Comparison of ENCODE assay signal across 9 mouse cellular contexts in genomic region chr15:100423916-100424315, GRCm38 (mm10). TPM values are rescaled to one million over a fixed set of nuclear protein-coding genes. Genes with fewer than 3 reads are reported as not detected.
A peak's percentile ranks its signal among the peaks of the same experiment; 100 is the strongest.
DNase-seq lines count a peak whose midpoint lies in the region; ATAC-seq and TF ChIP-seq lines count a peak whose summit lies in the region.
"Had no signal": no experiment of that assay in that cellular context is flagged by ENCODE, and none has a peak within 500 bp of the region (broad histone marks: within the 10 kb centered on the region; RNA-seq: fewer than 3 reads in every experiment).

No protein-coding gene starts in this region.

- H3K4me3 ChIP-seq in left cerebral cortex, adult 2 months, result peak overlapping the region; percentile 92; the same call in 1 of the 2 replicates
- H3K4me3 ChIP-seq in embryonic facial prominence, embryonic 15.5 days (replicated peaks), result peak overlapping the region; percentile 89
- H3K4me3 ChIP-seq in stomach, embryonic 14.5 days (ENCODE audit: low read depth, low read length), result peak overlapping the region; percentile 63
- H3K4me3 ChIP-seq in cerebellum, adult 2 months (replicated peaks; ENCODE audit: insufficient read depth, low read depth, low read length), result no peak overlapping the region

- no peak for DNase-seq in left cerebral cortex, adult 2 months (ENCODE audit: extremely low spot score in 1 of 2, low spot score in 2 of 2)
- DNase-seq in left cerebral cortex, postnatal 14 days (ENCODE audit: low spot score in 2 of 2), result no peak
- DNase-seq in kidney, adult 9 months, result peak; percentile 73
- DNase-seq in lung, postnatal 10 days, result peak; percentile 59
- no peak for DNase-seq in cerebellum, adult 2 months
- DNase-seq in adrenal gland, adult 8-10 months, result no peak

- H3K27ac ChIP-seq in left cerebral cortex, adult 2 months, result no peak overlapping the region
- H3K27ac ChIP-seq in embryonic facial prominence, embryonic 15.5 days (replicated peaks), result no peak overlapping the region
- no peak overlapping the region for H3K27ac ChIP-seq in stomach, embryonic 14.5 days (ENCODE audit: low read length)
- no peak overlapping the region for H3K27ac ChIP-seq in cerebellum, adult 2 months (ENCODE audit: insufficient read depth, low read length)

- H3K9ac ChIP-seq in embryonic facial prominence, embryonic 15.5 days, result peak overlapping the region; percentile 0; the same call in 1 of the 2 replicates
- H3K9ac ChIP-seq in stomach, embryonic 14.5 days (replicated peaks; ENCODE audit: low read depth, low read length), result 0 out of 2 replicates have a peak overlapping the region, but pooled peaks have one; percentile 30

- TF ChIP-seq POLR2A in cerebellum, adult 2 months (IDR thresholded peaks at IDR 0.05; ENCODE audit: borderline replicate concordance, insufficient read depth, low read length), result no peak

- 3% methylated on average over 14 of the region's 14 CpGs for WGBS in embryonic facial prominence, embryonic 15.5 days
- 3% methylated on average over 14 of the region's 14 CpGs for WGBS in stomach, embryonic 14.5 days
- WGBS in cerebellum, adult 2 months, result 6% methylated on average over 14 of the region's 14 CpGs

- peaks cover 35% of the 10 kb centered on the region for H3K4me1 ChIP-seq in embryonic facial prominence, embryonic 15.5 days
- peaks cover 15% of the 10 kb centered on the region; the same call in 1 of the 2 replicates for H3K4me1 ChIP-seq in stomach, embryonic 14.5 days (ENCODE audit: control insufficient read depth, insufficient read depth, low read length)
- H3K4me1 ChIP-seq in cerebellum, adult 2 months (ENCODE audit: control insufficient read depth, insufficient read depth, low read length), result peaks cover 9% of the 10 kb centered on the region

- H3K36me3 ChIP-seq in embryonic facial prominence, embryonic 15.5 days, result no peaks in the 10 kb centered on the region
- no peaks in the 10 kb centered on the region for H3K36me3 ChIP-seq in stomach, embryonic 14.5 days (ENCODE audit: control insufficient read depth, insufficient read depth, low read length)

- intact Hi-C loops in left cerebral cortex, adult 2 months (cut with DNase I), result loop anchor here (2.0 kb wide), 1 partner anchor 19 kb away; no protein-coding TSS in a partner anchor
- intact Hi-C loops in left cerebral cortex, postnatal 14 days (cut with DNase I), result no loop called here

- ATAC-seq in embryonic facial prominence, embryonic 15.5 days (ENCODE audit: insufficient number of reproducible peaks, low FRiP score, low TSS enrichment, low read depth), result no peak
- no peak for ATAC-seq in stomach, embryonic 14.5 days (ENCODE audit: insufficient number of reproducible peaks, insufficient read depth, low FRiP score, low read depth)

- no peaks in the 10 kb centered on the region for H3K9me3 ChIP-seq in embryonic facial prominence, embryonic 15.5 days (replicated peaks)
- no peaks in the 10 kb centered on the region for H3K9me3 ChIP-seq in stomach, embryonic 14.5 days (ENCODE audit: control insufficient read depth, low read depth, low read length)

- H3K27me3 ChIP-seq in embryonic facial prominence, embryonic 15.5 days, result peaks cover 7% of the 10 kb centered on the region; the same call in 1 of the 2 replicates
- peaks cover 7% of the 10 kb centered on the region; the same call in 1 of the 2 replicates for H3K27me3 ChIP-seq in stomach, embryonic 14.5 days (ENCODE audit: control insufficient read depth, insufficient read depth, low read length)
- H3K27me3 ChIP-seq in cerebellum, adult 2 months (ENCODE audit: control insufficient read depth, insufficient read depth, low read length), result no peaks in the 10 kb centered on the region

- no peak for TF ChIP-seq CTCF in left cerebral cortex, adult 2 months (IDR thresholded peaks at IDR 0.05)
- TF ChIP-seq CTCF in cerebellum, adult 2 months (IDR thresholded peaks at IDR 0.05; ENCODE audit: borderline replicate concordance, insufficient read depth, low read depth, low read length), result no peak

- H3K4me2 ChIP-seq in embryonic facial prominence, embryonic 15.5 days (replicated peaks), result peak overlapping the region; percentile 95
- peak overlapping the region; percentile 96 for H3K4me2 ChIP-seq in stomach, embryonic 14.5 days (replicated peaks; ENCODE audit: low read depth, low read length)

RNA-seq across cellular contexts. Expression of gene Slc11a2, which starts 1.0 kb away (rescaled TPM):
- 10 to 100 TPM; 60.0 to 70.8 TPM for total RNA-seq in left cerebral cortex, adult 2 months (2021)
- 10 to 100 TPM; 55.7 to 56.8 TPM for total RNA-seq in left cerebral cortex, postnatal 14 days (2021)
- 23.6 and 25.9 TPM in 2 replicates for polyA plus RNA-seq in embryonic facial prominence, embryonic 15.5 days (2015; fragmentation: Nextera tagmentation; extraction: Ambion mirVana)
- polyA plus RNA-seq in stomach, embryonic 14.5 days (2014; fragmentation: Nextera tagmentation; extraction: Ambion mirVana), result 13.5 and 18.2 TPM in 2 replicates
- 45.4 and 50.6 TPM in 2 replicates for polyA plus RNA-seq in cerebellum, adult 2 months (2012; rRNA removed)
- total RNA-seq in adrenal gland, adult 8-10 months (2022), result 100 to 1,000 TPM; 110 to 151 (median 127) TPM

RNA-seq across cellular contexts. Expression of gene Gm5475, which starts 2.0 kb away (rescaled TPM):
- not detected for total RNA-seq in left cerebral cortex, adult 2 months (2021)
- under 1 TPM in 1 of 2 experiments, not detected in 1; 0.13 TPM for total RNA-seq in left cerebral cortex, postnatal 14 days (2021)
- 0.07 TPM in 1 of 2 replicates, not detected in the other for polyA plus RNA-seq in embryonic facial prominence, embryonic 15.5 days (2015; fragmentation: Nextera tagmentation; extraction: Ambion mirVana)
- not detected in 2 replicates for polyA plus RNA-seq in stomach, embryonic 14.5 days (2014; fragmentation: Nextera tagmentation; extraction: Ambion mirVana)
- polyA plus RNA-seq in cerebellum, adult 2 months (2012; rRNA removed), result not detected in 2 replicates
- total RNA-seq in adrenal gland, adult 8-10 months (2022), result under 1 TPM; 0.09 to 0.28 (median 0.26) TPM

RNA-seq across cellular contexts. Expression of gene Letmd1, which starts 44.9 kb away (rescaled TPM):
- 10 to 100 TPM; 59.6 to 62.1 TPM for total RNA-seq in left cerebral cortex, adult 2 months (2021)
- 10 to 100 TPM; 65.8 to 70.5 TPM for total RNA-seq in left cerebral cortex, postnatal 14 days (2021)
- 29.6 and 30.2 TPM in 2 replicates for polyA plus RNA-seq in embryonic facial prominence, embryonic 15.5 days (2015; fragmentation: Nextera tagmentation; extraction: Ambion mirVana)
- 29.8 and 30.4 TPM in 2 replicates for polyA plus RNA-seq in stomach, embryonic 14.5 days (2014; fragmentation: Nextera tagmentation; extraction: Ambion mirVana)
- 67.0 and 70.5 TPM in 2 replicates for polyA plus RNA-seq in cerebellum, adult 2 months (2012; rRNA removed)
- total RNA-seq in adrenal gland, adult 8-10 months (2022), result 100 to 1,000 TPM in 3 of 4 experiments, 10 to 100 TPM in 1; 77.8 to 122 (median 108) TPM

RNA-seq across cellular contexts. Expression of gene Higd1c, which starts 59.6 kb away (rescaled TPM):
- not detected for total RNA-seq in left cerebral cortex, adult 2 months (2021)
- not detected for total RNA-seq in left cerebral cortex, postnatal 14 days (2021)
- not detected in 2 replicates for polyA plus RNA-seq in embryonic facial prominence, embryonic 15.5 days (2015; fragmentation: Nextera tagmentation; extraction: Ambion mirVana)
- not detected in 2 replicates for polyA plus RNA-seq in stomach, embryonic 14.5 days (2014; fragmentation: Nextera tagmentation; extraction: Ambion mirVana)
- polyA plus RNA-seq in cerebellum, adult 2 months (2012; rRNA removed), result not detected in 2 replicates
- total RNA-seq in adrenal gland, adult 8-10 months (2022), result 1 to 10 TPM in 2 of 4 experiments, not detected in 2; 1.0 to 1.7 TPM
- polyA plus RNA-seq: brain, embryonic 14.5 days had no signal

Comparison
In these comparisons a context has a peak if more than half of its experiments do, and no peak if none do; other contexts are left out.
1. DNase-seq: peak in kidney, adult 9 months (single experiment) and lung, postnatal 10 days (single experiment); none in left cerebral cortex, adult 2 months (0 of 2), left cerebral cortex, postnatal 14 days (0 of 2), cerebellum, adult 2 months (0 of 2) and adrenal gland, adult 8-10 months (single experiment).